Mouse (Mus musculus) mature B cell (primary cell): ENCODE data around the gene Gpr39.

Experiments used
- in situ Hi-C: fragments of 300-500 bp; cut with MboI; formaldehyde crosslinking; loops from 2 replicates; pipeline ENCODE4 v1.14.3; 2019

Gpr39 gene

DNA sequence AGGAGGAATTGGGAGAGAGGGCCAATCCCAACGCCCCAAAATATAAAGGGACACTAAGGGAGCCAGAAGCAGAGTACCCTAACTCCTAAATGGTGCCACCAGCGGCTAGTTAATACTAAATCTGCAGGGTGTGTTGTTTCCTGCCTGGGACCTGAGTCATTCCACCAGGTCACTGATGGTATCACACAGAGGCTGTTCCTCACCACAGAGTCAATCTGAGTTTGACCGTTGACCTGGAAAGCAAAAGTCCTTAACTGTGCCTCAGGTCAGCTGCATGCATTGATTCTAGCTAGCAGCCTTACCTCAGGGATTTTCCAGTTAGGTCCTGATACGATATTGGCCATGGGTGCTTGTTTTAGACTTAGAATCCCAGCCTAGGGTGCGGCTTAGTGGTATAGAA, 17.5 kb downstream of the Gpr39 start:
- in situ Hi-C loops = no loop called here

DNA sequence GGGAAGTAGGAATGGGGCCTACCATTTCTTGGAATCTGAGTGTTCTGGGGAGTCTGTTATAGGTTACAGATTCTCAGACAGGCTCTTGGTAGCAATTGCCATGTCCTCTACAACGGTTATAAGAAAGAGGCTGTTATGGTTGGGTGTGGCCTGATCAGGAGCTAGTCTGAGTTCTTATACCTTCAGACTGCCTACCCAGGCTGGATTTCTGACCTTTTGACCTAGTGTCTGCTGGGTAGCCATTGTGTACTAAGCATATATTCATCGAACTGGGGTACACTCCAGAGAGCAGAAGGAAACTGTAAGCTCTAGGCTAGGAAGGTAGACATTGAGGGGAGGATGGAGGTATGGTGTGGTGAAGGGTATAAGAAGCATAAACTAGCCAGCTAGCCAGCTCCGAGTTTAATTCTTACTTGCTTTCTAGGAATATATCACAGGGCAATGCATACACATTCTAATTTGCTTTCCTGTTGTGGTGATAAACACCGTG, 24.4 kb downstream of the Gpr39 start:
- in situ Hi-C loops = no loop called here

DNA sequence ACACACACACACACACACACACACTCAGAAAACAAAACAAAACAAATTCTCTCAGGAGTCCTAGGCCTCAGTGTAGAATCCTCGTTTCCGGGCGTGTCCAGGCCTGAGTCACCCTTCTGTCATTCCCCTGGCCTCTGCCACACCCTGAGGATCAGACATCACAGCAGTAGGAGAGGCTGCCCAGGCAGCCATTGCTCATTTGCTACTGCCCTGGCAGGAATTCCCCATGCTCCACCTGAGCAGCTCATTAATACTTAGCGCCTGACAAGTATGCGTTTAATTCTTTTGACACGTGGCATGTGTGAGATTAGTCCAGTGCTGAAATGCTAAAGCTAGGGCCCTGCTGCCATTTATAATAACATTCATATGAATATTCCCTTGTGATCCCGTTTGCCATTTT, 25.0 kb downstream of the Gpr39 start:
- in situ Hi-C loops = no loop called here

DNA sequence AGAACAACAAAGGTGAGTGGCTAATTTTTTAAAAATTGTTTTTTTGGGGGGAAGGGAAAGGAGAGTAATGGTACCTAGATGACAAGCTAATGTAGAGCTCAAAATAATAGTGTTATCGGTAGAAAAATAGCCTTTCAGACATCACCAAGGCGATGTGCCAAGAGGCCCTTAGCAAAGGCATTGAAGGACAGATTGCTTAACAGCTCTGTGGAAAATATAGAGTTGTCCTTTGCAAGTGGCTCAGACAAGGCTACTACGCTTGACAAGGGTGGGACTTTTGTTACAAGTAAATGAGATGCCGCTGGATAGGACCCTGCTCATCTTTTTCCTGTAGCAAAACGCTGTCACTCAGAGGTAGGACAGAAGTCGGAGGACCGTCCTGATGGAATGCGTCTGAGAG, 25.5 kb downstream of the Gpr39 start:
- in situ Hi-C loops = no loop called here

DNA sequence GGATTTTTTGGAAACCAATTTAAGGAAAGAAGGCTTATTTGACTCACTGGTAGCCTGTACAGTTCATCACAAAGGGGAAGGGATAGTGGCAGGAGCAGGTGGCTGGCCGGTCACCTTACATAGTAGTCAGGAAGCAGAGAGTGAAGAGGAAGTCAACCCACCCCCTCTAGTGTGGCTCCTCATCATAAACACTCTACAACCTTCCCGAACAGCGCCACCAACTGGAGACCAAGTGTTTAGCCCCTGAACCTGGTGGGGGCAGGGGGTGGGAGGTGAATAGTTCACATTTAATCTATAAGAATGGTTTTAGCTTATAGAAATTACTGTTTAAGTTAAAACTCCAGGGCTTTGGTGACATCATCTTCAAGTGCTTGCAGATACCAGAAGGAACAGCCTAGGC, 28.6 kb downstream of the Gpr39 start:
- in situ Hi-C loops = no loop called here

DNA sequence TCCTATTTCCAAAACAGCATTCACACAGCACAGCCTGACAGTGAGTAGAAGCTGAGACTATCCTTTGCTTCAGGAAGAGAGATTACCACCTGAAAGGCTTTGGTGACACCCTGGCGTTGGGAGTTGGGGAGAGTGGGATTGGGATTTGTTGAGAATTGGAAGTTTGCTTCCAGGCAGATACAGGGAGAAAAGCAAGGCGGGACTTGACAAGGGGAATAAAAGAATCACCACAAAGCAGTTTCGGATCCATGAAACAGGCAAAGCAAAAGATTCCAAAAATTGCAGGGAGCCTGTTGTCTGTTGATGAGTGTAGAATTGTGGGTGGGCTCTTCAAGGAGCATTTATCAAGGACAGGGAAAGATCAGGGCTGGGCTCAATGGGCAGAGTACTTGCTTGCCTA, 38.5 kb downstream of the Gpr39 start:
- in situ Hi-C loops = no loop called here

DNA sequence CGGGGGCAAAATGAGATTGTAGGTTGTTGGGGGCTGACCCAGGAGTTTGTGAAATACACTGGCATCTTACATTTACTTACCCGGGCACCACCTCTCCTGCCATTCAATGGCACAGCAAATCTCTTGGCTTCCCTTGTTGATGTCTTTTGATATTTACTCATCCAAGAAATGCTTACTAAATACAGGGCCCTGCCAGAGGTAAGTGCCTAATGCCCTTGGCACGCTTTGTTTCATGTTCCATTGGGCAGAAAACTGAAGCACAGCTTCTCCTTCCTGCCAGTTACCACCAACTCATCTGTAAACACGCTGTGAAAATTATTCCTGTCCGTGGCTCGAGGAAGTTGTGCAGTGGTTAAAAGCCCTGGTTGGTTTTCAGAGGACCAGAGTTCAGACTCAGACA, 39.4 kb downstream of the Gpr39 start:
- in situ Hi-C loops = no loop called here

DNA sequence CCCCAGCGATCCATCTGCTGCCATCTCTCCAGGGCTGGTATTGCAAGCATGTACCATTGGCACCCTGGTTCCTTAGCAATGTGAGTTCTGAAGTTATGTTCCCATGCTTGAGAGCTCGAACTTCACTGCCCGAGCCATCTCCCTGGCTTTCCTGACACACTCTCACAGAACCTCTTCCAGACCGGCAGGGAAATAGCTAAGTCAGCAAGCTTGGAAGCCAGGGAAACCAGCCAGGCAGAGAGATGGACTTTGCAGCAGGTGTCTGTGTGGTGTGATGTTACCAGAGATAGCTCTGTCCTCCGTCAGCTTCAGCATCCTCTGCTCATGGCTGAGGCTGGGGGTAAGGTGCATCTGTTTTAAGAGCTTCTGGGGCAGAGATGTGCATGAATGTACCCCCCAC, 41.1 kb downstream of the Gpr39 start:
- in situ Hi-C loops = no loop called here

DNA sequence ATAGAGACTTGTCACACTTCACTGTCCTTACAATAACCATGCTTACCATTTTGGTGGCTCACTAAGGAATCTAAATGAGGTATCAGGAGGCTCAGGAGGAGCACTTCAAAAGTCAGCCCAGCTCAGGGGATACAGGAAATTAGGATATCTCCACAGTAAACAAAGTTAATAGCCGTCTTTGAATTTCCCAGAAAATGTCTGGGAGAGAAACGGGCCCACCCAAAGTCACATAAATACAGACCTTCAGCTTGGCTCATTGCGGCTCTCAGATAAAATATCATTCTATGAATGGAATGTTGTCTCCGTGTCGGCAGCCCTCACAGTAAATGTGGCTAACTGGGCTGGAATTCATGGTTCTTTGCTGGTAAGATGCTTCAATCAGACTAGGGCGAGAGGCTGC, 42.3 kb downstream of the Gpr39 start:
- in situ Hi-C loops = no loop called here

DNA sequence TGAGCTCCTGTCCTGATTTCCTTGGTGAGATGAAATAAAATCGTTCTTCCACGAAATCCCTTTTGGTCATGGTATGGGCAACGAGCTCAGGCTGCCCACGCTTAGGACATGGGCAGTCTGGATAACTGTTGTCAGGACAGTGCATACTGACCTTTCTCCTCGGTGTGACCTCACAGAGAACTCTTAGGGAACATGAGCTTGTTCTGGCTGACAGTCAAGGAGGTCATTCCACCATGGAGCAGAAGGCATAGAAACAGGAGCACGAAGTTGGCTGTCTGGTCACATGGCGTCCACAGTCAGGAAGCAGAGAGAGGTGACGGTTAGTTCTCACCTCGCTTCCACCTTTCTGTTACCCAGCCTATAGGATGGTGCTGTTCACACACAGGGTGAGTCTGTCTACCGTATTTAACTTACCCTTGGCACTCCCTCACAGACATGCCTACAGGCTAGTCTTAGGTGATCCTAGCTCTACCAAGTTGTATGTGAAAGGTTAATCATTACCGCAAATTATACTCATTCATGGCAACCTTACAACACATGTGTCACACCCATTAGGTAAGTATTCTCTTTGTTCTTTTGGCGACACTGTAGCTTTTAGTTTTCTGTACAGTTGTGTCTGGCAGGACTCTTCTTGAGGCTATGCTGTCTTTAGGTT, 44.4 kb downstream of the Gpr39 start:
- in situ Hi-C loops = no loop called here

DNA sequence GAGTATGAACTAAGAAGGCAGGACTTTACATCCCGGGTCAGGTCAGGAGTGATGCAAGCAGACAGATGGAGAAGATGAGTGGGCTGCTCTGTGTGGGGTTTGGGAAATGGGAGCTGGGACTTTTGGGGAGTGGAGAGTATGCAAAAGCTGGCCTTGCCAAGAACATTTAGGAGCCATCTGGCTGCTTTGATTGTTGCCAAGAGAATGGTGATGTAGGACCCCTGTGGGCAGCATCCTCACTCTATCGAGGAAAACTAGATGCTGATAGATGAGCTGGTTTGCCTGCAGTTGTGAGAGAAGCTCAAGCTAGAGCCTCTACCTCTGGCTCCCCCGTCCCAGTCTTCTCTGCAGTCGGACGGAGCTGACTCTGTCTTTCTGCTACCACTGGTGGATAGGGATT, 47.5 kb downstream of the Gpr39 start:
- in situ Hi-C loops = no loop called here

DNA sequence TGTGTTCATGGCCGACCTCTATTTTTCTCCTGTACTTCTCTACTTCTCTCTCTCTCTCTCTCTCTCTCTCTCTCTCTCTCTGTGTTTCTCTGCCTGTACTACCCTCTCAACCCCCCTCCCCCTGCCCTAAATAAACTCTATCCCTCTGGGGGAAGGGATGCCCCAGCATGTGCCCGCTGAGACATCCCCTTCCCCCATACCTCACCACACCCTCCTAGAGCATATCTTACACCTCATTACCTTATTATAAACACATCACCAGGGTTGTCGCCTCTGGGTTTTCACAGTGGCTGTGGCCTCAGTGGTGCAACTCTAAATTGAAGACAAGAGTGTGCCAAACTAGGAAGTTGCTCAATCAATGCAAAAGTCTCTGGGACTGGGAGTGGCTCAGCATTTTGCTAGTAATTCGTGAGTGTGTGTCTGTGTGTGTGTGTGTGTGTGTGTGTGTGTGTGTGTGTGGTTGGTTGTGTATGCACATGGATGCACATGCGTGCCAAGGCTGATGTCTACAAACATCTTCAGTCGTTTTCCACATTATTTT, 52.3 kb downstream of the Gpr39 start:
- in situ Hi-C loops = no loop called here

DNA sequence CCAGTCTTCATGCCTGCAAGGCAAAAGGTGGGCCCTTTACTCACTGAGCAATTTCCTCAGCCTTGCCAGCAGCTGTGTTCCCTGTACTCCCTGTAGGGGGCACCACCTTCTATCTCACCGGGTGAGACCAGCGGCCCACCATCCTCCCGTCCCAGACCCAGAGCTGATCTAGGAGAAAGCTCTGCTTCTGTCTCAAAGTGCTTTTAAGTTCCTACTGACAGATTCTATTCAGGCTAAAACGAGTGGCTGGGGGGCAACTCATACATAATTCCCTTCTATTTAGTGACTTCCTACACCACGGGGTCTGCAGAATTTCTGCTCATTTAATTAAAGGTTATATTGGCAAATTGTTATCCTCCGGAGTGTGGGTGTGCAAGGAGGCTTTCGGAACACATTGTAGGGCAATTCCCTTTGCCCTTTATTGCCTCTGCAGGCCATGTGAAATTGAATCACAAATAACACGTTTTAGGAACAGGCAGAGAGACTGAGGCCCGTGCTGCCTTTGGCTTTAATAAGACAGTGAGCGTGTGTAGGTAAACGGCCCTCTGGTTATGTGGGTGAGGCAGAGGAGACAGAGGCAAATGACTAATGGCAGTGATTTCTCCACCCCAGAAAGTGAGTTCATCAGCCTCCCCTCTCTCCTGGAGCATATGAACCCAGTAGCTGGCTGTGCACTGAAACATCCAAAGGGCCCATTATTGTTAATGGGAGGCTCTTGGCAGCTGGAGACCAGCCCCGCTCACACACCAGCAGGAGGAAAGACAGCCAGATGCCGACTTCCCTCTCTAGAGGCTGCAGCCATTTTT, 53.1 kb downstream of the Gpr39 start:
- in situ Hi-C loops = no loop called here

DNA sequence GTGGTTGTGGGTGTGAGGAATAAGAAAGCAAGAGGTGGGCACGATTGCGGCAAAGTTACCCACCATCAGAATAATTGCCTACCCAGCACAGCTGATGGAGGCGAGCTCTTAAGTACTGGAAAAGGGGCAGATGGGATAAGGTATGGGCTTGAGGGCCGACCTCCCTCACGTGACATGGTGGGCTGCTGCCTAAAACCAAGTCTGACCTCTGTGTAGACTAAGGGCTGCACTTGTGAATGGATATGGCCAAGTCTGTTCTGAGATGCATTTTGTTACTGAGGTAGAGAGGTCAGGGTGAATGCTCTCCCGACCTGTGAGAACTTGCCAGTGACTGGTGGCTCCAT, 53.7 kb downstream of the Gpr39 start:
- in situ Hi-C loops = no loop called here

DNA sequence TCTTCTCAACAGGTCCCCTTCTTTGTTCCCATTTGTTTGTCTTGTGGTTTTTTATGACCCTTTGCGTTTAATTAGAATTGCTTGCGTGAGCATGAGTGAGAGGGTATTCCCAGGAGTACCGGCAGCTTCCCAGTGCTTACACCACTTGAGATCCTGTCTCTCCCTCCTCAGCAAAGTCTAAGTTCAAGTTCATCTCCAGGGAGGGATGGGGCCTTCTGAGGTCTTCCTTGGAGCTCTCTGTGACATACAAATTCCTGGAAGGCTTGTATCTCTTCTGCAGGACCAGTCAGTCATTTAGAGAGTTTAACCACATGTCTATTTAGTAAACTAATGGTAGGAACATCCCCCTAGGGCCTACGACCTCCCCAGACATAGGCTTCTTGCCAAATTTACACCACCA, 55.1 kb downstream of the Gpr39 start:
- in situ Hi-C loops = no loop called here

DNA sequence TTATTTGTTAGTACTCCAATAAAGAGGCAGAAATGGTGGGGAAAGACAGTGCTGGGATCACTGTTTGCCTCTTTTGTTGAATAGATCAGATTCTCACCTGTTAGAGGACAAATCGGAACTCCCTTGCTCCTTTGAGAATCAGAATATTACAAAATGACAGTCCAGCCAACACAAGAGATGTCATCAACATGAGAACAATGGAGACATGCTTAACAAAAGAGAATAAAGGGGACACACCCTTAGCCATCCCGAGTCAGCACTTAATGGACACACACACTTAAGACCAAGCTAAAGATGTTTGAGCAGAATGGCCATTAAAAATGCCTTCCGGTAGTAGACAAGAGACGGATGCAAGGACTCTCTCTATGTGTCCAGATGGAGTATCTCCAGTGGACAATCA, 68.0 kb downstream of the Gpr39 start:
- in situ Hi-C loops = no loop called here

DNA sequence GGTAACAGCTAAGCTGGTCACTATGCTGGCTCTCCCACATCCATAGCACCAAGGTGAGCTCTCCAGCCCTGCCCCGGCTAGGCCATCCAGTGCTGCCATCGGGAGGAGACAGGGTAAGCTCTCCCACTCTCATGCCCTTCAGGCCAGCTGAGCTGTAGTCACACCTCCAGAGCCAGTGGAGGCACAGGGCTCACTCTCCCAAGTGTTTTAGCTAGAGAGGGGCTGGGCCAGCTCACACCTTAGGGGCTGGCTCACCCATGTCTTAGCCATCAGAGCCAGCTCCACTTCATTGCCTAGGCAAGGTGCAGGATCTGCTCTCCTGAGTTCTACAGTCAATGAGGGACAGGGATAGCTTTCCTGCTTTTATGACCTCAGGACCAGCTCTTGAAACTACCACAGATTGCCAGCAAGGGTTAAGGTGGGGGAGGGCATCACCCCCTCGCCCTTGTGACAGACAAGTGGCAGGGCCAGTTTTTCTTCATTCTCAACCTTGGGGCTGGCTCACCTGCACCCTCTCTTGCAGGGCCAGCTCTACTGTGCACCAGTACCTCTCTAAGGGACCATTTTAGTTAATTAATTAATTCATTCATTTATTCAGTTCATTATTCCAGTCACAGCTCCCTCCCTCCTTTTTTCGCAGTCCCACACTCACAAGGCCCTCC, 78.7 kb downstream of the Gpr39 start:
- in situ Hi-C loops = no loop called here

DNA sequence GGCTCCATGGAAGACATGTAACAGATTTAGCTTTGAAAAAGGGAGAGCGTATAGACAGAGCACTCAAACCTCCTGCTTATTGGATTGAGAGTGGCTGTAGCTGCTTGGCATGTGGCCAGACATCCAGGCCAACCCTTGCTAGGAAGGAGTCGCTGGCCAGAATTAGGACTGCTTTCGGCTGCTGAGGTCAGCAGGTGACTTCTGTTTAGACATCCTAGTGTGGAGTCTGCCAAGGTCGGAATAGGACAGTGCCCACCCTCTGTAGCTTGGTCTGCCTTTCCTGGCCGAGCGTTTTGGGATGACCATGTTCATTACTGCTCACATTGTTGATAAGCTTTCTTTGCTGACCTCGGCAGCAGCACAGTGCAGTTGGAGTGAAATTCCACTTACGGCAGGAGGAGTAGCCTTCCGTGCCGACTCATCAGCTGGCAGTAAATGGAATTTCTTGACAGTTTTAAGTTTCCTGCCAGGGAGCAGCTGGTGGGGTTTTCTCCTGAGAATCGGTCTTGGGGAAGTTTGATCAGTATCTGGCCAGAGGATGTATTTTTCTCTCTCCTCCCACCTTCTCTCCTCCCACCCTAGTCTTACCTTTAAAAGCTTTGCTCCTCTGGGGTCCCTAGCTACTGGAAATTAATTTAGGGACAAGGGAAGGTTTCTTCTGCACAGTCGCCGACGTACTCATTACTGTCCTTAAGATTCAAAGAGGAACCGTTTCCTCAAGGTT, 83.3 kb downstream of the Gpr39 start:
- in situ Hi-C loops = no loop called here

DNA sequence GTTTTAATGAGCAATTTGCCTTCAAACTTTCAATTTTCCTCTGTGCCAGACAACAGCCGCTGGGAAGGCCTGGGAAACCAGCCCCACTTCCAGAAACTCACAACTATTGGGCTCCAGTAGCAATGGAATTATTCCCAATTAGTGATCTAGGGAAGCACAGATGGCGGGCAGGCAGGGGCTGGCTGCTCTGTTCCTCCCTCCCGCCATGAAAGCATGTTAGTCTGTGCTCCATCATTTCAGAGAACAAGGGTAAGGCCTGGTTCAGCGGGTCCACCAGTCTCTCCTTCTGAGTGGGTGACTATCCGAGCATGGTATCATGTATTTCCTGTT, 83.9 kb downstream of the Gpr39 start:
- in situ Hi-C loops = no loop called here

DNA sequence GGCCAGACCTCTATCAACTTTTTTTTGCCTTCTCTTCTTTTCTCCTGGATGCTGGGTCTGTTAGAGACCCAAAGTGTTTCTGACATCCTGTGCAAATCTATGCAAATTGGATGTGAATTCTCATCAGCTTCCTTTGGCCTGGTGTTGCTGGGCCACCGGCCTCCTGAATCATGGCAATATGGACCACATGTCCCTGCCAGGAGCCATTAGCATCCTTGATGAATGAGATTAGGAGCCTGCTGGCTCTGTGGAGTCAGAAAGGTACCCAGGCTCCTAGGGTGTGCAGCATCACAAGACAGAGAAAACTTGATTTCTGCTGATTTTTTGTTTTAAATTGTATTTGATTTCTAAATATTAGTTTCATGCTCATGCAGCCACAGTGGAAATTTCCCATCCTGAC, 85.3 kb downstream of the Gpr39 start:
- in situ Hi-C loops = no loop called here

DNA sequence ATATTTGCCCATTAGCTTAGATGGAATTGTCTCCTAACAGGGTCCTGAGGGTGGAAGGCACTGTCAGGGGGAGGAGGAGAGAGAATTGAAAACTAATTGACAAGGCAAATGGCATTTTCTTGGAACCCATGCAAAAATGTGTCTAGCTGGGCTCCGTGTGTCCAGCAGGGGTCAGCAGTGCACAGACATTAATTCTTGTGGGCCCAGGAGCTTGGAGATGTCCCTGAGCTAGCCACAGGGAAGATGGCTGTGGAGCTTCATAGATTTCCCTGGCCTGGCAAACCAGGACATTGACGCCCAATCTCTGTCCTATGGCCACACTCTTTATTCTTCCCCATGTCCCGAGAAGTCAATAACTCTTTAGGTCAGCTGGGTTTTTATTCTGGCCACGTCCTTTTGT, 113.0 kb downstream of the Gpr39 start:
- in situ Hi-C loops = no loop called here

DNA sequence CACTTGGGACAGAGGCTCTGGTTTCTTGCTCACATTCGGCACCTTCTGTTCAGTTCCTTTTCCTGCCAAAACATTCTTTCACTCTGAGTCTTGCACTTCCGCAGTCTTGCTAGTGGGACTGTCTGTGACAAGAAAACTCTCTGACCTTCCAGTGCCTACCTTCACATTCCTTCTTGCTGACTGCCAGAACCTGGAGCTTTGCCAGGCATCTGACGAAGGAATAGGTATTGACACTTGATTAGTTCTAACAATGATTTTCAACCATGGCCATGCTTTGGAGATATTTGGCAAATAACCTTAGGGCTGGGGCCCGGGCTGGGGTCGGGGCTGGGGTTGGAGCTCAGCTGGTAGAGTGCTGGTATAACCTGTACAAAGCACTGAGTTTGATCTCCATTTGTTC, 123.7 kb downstream of the Gpr39 start:
- in situ Hi-C loops = no loop called here
